Mouse (Mus musculus): ENCODE results near the gene Cacna1c. TPM values are rescaled to one million over a fixed set of nuclear protein-coding genes. Genes with fewer than 3 reads are reported as not detected.

Gene Cacna1c
- polyA plus RNA-seq, 1 experiment from 2014 or later: 0.23 TPM

GRCm38 (mm10) chr6:119078912-119079311, 117.3 kb downstream of the Cacna1c start:
- DNase-seq (no peak), ATAC-seq (no peak)
- H3K9me3 ChIP-seq (ENCODE audit: low read length): no peaks in the 10 kb centered on the region
- H3K27ac ChIP-seq (ENCODE audit: low read depth): no peak overlapping the region
- H3K4me2 ChIP-seq (ENCODE audit: low read depth, low read length): no peak overlapping the region
- H3K4me1 ChIP-seq (ENCODE audit: insufficient read depth): no peaks in the 10 kb centered on the region
- H3K36me3 ChIP-seq (replicated peaks; ENCODE audit: insufficient read depth, low read length): no peaks in the 10 kb centered on the region
- WGBS (ENCODE audit: insufficient replicate concordance): 66% methylated on average over 9 of the region's 9 CpGs
- H3K9ac ChIP-seq (replicated peaks): no peak overlapping the region
- no peak for TF ChIP-seq EP300 (IDR thresholded peaks at IDR 0.05; ENCODE audit: low read depth)
- TF ChIP-seq CTCF (IDR thresholded peaks at IDR 0.05; ENCODE audit: low read depth): no peak
- no peaks in the 10 kb centered on the region for H3K27me3 ChIP-seq (ENCODE audit: insufficient read depth, low read length)
- H3K4me3 ChIP-seq (ENCODE audit: low read depth, low read length): no peak overlapping the region

DNA sequence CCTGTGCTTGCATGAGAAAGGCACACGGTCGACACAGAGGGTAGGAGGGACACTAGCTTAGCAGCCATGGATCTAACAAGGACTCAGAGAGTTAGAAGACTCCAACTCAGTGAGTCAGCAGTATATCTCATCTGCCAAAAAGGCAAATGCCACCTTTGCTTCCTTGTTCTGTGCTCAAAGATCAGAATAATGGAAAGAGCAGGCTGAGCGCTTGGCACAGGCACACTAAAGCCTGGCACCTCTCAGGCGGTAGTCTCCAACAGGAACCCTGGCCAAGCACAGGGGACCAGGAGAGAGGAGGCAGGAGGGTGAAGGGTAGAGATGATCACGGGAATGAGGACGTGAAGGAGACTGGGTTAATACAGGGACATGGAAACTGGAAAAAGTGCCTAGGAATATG, 119.0 kb downstream of the Cacna1c start:
- Histone ChIP-seq H3K9ac (replicated peaks) (no peak overlapping the region), H3K4me3 (ENCODE audit: low read depth, low read length) (no peak overlapping the region), H3K4me1 (ENCODE audit: insufficient read depth) (no peaks in the 10 kb centered on the region), H3K4me2 (ENCODE audit: low read depth, low read length) (no peak overlapping the region), H3K36me3 (replicated peaks; ENCODE audit: insufficient read depth, low read length) (no peaks in the 10 kb centered on the region), H3K27me3 (ENCODE audit: insufficient read depth, low read length) (no peaks in the 10 kb centered on the region), H3K27ac (ENCODE audit: low read depth) (no peak overlapping the region), H3K9me3 (ENCODE audit: low read length) (no peaks in the 10 kb centered on the region)
- DNase-seq (no peak), ATAC-seq (no peak)
- 80% methylated on average over 6 of the region's 6 CpGs for WGBS (ENCODE audit: insufficient replicate concordance)
- no peak for TF ChIP-seq CTCF (IDR thresholded peaks at IDR 0.05; ENCODE audit: low read depth)
- TF ChIP-seq EP300 (IDR thresholded peaks at IDR 0.05; ENCODE audit: low read depth): no peak

GRCm38 (mm10) chr6:119073419-119074071, 122.7 kb downstream of the Cacna1c start:
- Histone ChIP-seq H3K9me3 (ENCODE audit: low read length) (no peaks in the 10 kb centered on the region), H3K27me3 (ENCODE audit: insufficient read depth, low read length) (no peaks in the 10 kb centered on the region), H3K4me2 (ENCODE audit: low read depth, low read length) (no peak overlapping the region), H3K4me3 (ENCODE audit: low read depth, low read length) (no peak overlapping the region), H3K9ac (replicated peaks) (no peak overlapping the region), H3K36me3 (replicated peaks; ENCODE audit: insufficient read depth, low read length) (no peaks in the 10 kb centered on the region), H3K27ac (ENCODE audit: low read depth) (no peak overlapping the region), H3K4me1 (ENCODE audit: insufficient read depth) (no peaks in the 10 kb centered on the region)
- TF ChIP-seq EP300 (IDR thresholded peaks at IDR 0.05; ENCODE audit: low read depth) (no peak), CTCF (IDR thresholded peaks at IDR 0.05; ENCODE audit: low read depth) (no peak)
- ATAC-seq: no peak
- WGBS (ENCODE audit: insufficient replicate concordance): 78% methylated on average over 14 of the region's 14 CpGs
- no peak for DNase-seq

GRCm38 (mm10) chr6:119072772-119073171, 123.4 kb downstream of the Cacna1c start:
- no peak for DNase-seq
- Histone ChIP-seq H3K27ac (ENCODE audit: low read depth) (no peak overlapping the region), H3K4me3 (ENCODE audit: low read depth, low read length) (no peak overlapping the region), H3K4me1 (ENCODE audit: insufficient read depth) (no peaks in the 10 kb centered on the region), H3K4me2 (ENCODE audit: low read depth, low read length) (no peak overlapping the region), H3K36me3 (replicated peaks; ENCODE audit: insufficient read depth, low read length) (no peaks in the 10 kb centered on the region), H3K27me3 (ENCODE audit: insufficient read depth, low read length) (no peaks in the 10 kb centered on the region), H3K9me3 (ENCODE audit: low read length) (no peaks in the 10 kb centered on the region), H3K9ac (replicated peaks) (no peak overlapping the region)
- no peak for ATAC-seq
- WGBS (ENCODE audit: insufficient replicate concordance): 65% methylated on average over 7 of the region's 7 CpGs
- TF ChIP-seq CTCF (IDR thresholded peaks at IDR 0.05; ENCODE audit: low read depth): no peak
- no peak for TF ChIP-seq EP300 (IDR thresholded peaks at IDR 0.05; ENCODE audit: low read depth)

- DNase-seq (no peak), ATAC-seq (no peak)
- Histone ChIP-seq H3K27ac (ENCODE audit: low read depth) (no peak overlapping the region), H3K4me3 (ENCODE audit: low read depth, low read length) (no peak overlapping the region), H3K9ac (replicated peaks) (no peak overlapping the region), H3K36me3 (replicated peaks; ENCODE audit: insufficient read depth, low read length) (no peaks in the 10 kb centered on the region), H3K27me3 (ENCODE audit: insufficient read depth, low read length) (no peaks in the 10 kb centered on the region), H3K4me2 (ENCODE audit: low read depth, low read length) (no peak overlapping the region), H3K4me1 (ENCODE audit: insufficient read depth) (no peaks in the 10 kb centered on the region), H3K9me3 (ENCODE audit: low read length) (no peaks in the 10 kb centered on the region)
- TF ChIP-seq EP300 (IDR thresholded peaks at IDR 0.05; ENCODE audit: low read depth) (no peak), CTCF (IDR thresholded peaks at IDR 0.05; ENCODE audit: low read depth) (no peak)
- WGBS (ENCODE audit: insufficient replicate concordance): 82% methylated on average over 4 of the region's 4 CpGs
Observed at GRCm38 (mm10) chr6:119070771-119071170, 125.4 kb downstream of the Cacna1c start.

DNA sequence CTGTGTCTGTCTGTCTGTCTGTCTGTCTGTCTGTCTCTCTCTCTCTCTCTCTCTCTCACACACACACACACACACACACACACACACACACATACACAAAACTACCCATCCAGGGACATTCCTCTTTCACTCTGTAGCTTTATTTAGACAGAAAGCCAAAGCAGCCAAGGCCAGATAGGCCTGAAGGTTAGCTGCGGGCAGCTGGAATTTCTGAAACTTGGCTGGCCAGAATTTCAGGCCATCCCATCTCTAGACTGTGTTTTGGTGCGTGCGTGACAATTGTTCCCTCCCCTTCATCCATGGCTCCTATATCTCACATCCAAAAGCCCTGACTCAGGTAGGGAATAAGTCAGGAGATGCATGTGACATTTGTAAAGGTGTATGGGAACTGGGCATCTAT, 125.9 kb downstream of the Cacna1c start:
- no peak for DNase-seq
- 82% methylated on average over 3 of the region's 3 CpGs for whole genome bisulfite sequencing (ENCODE audit: insufficient replicate concordance)
- no peak overlapping the region for H3K27ac ChIP-seq (ENCODE audit: low read depth)
- H3K9me3 ChIP-seq (ENCODE audit: low read length): no peaks in the 10 kb centered on the region
- ATAC-seq: no peak
- no peak overlapping the region for H3K4me2 ChIP-seq (ENCODE audit: low read depth, low read length)
- no peaks in the 10 kb centered on the region for H3K36me3 ChIP-seq (replicated peaks; ENCODE audit: insufficient read depth, low read length)
- H3K9ac ChIP-seq (replicated peaks): no peak overlapping the region
- TF ChIP-seq EP300 (IDR thresholded peaks at IDR 0.05; ENCODE audit: low read depth) (no peak), CTCF (IDR thresholded peaks at IDR 0.05; ENCODE audit: low read depth) (no peak)
- no peaks in the 10 kb centered on the region for H3K4me1 ChIP-seq (ENCODE audit: insufficient read depth)
- no peak overlapping the region for H3K4me3 ChIP-seq (ENCODE audit: low read depth, low read length)
- no peaks in the 10 kb centered on the region for H3K27me3 ChIP-seq (ENCODE audit: insufficient read depth, low read length)

All from liver, postnatal 0 days (tissue).